8 mouse cellular contexts compared by ENCODE assay signal in genomic region chr5:113226632-113227102, GRCm38 (mm10). TPM values are rescaled to one million over a fixed set of nuclear protein-coding genes. Genes with fewer than 3 reads are reported as not detected.
A peak's percentile ranks its signal among the peaks of the same experiment; 100 is the strongest.
DNase-seq lines count a peak whose midpoint lies in the region; ATAC-seq lines count a peak whose summit lies in the region.

Gene Tmem211, plus strand, starts transcription at chr5:113226909.

- H3K4me1 ChIP-seq in hindbrain, embryonic 12.5 days = peaks cover 13% of the 10 kb centered on the region
- peaks cover 16% of the 10 kb centered on the region for H3K4me1 ChIP-seq in lung, embryonic 16.5 days (replicated peaks; ENCODE audit: control insufficient read depth, insufficient read depth, low read length)

- no peaks in the 10 kb centered on the region for H3K9me3 ChIP-seq in hindbrain, embryonic 12.5 days (replicated peaks)
- no peaks in the 10 kb centered on the region for H3K9me3 ChIP-seq in lung, embryonic 16.5 days (ENCODE audit: control insufficient read depth, low read length)

- peak within 1 kb of the TSS; percentile 48 for H3K4me2 ChIP-seq in hindbrain, embryonic 12.5 days (replicated peaks)
- H3K4me2 ChIP-seq in lung, embryonic 16.5 days (ENCODE audit: low read depth, low read length) = peak within 1 kb of the TSS; percentile 53

- 0 out of 2 replicates have a peak within 1 kb of the TSS, but pooled peaks have one; percentile 2 for H3K9ac ChIP-seq in hindbrain, embryonic 12.5 days
- peak within 1 kb of the TSS; percentile 67 for H3K9ac ChIP-seq in lung, embryonic 16.5 days (ENCODE audit: low read length)

- no peaks in the 10 kb centered on the region for H3K36me3 ChIP-seq in hindbrain, embryonic 12.5 days
- no peaks in the 10 kb centered on the region for H3K36me3 ChIP-seq in lung, embryonic 16.5 days (ENCODE audit: control insufficient read depth, insufficient read depth, low read length)

- no peaks in the 10 kb centered on the region for H3K27me3 ChIP-seq in hindbrain, embryonic 12.5 days
- H3K27me3 ChIP-seq in lung, embryonic 16.5 days (ENCODE audit: control insufficient read depth, insufficient read depth, low read depth, low read length) = no peaks in the 10 kb centered on the region

- H3K27ac ChIP-seq in hindbrain, embryonic 12.5 days = peak within 1 kb of the TSS; percentile 58; the same call in 1 of the 2 replicates
- peak within 1 kb of the TSS; percentile 78 for H3K27ac ChIP-seq in lung, embryonic 16.5 days (ENCODE audit: low read length)

- H3K4me3 ChIP-seq in hindbrain, embryonic 12.5 days = peak within 1 kb of the TSS; percentile 19
- peak within 1 kb of the TSS; percentile 26 for H3K4me3 ChIP-seq in lung, embryonic 16.5 days (ENCODE audit: low read length)

- peak; percentile 88 for DNase-seq in R1 (ENCODE audit: low read depth, low spot score)
- peak; percentile 95 to 97 for DNase-seq in cerebellum, postnatal 10 days
- DNase-seq in frontal cortex, postnatal 25 days (ENCODE audit: low spot score in 2 of 2) = peak; percentile 73 to 80
- peak; percentile 89 to 92 for DNase-seq in layer of hippocampus, postnatal 10 days (ENCODE audit: low spot score in 2 of 2)
- DNase-seq in ovary, adult 18-20 months (ENCODE audit: low spot score) = peak; percentile 54
- DNase-seq in thymus, postnatal 25 days = peak; percentile 36

- peak; percentile 80 for ATAC-seq in hindbrain, embryonic 12.5 days (ENCODE audit: low FRiP score)
- peak; percentile 83 for ATAC-seq in lung, embryonic 16.5 days (ENCODE audit: low read depth)

- 1% methylated on average over 13 of the region's 13 CpGs for WGBS in hindbrain, embryonic 12.5 days
- WGBS in lung, embryonic 16.5 days = 0% methylated on average over 13 of the region's 13 CpGs

RNA-seq across cellular contexts. Expression of gene Tmem211, which starts in this region (rescaled TPM):
- 0.15 TPM in 1 of 2 replicates, not detected in the other for polyA plus RNA-seq in hindbrain, embryonic 12.5 days (2016; fragmentation: Nextera tagmentation; extraction: Ambion mirVana)
- under 1 TPM in 1 of 2 experiments, not detected in 1; 0.18 TPM for total RNA-seq in layer of hippocampus, postnatal 10 days (2021)
- polyA plus RNA-seq in lung, embryonic 16.5 days (2015; fragmentation: Nextera tagmentation; extraction: Ambion mirVana) = not detected in 2 replicates

Comparison
In these comparisons a context has a peak if more than half of its experiments do, and no peak if none do; other contexts are left out.
1. Peak in every context shown above with its lines: DNase-seq, ATAC-seq, H3K4me3 ChIP-seq and H3K27ac ChIP-seq.
2. Peak in ATAC-seq, H3K4me3 ChIP-seq, H3K27ac ChIP-seq, H3K9ac ChIP-seq and H3K4me2 ChIP-seq in hindbrain, embryonic 12.5 days; RNA of the gene not detected or under 1 TPM.
3. Peak in DNase-seq in layer of hippocampus, postnatal 10 days; RNA of the gene not detected or under 1 TPM.
4. Peak in ATAC-seq, H3K4me3 ChIP-seq, H3K27ac ChIP-seq, H3K9ac ChIP-seq and H3K4me2 ChIP-seq in lung, embryonic 16.5 days; RNA of the gene not detected or under 1 TPM.
5. DNase-seq: peak in every context shown above with its lines; median percentile 96 in cerebellum, postnatal 10 days; 90 in layer of hippocampus, postnatal 10 days; 88 in R1; 76 in frontal cortex, postnatal 25 days; 54 in ovary, adult 18-20 months; 36 in thymus, postnatal 25 days.